Mouse (Mus musculus) spleen, adult 2 months (tissue): ENCODE results near the gene Rab3il1.

Experiments used
- CTCF ChIP-seq: fragments of 200-500 bp; IDR thresholded peaks from 2 replicates; pipeline ENCODE4 v1.5.1; 2011; ENCODE audit warnings: mild to moderate bottlenecking, inconsistent platforms; ENCODE audit not compliant: insufficient read depth, insufficient read length, insufficient replicate concordance; ENCODE audit errors: extremely low read depth
- POLR2A ChIP-seq: fragments of 200-500 bp; IDR thresholded peaks from 2 replicates; pipeline ENCODE4 v1.6.1; 2011; ENCODE audit warnings: low read depth, low read length, inconsistent platforms

DNA sequence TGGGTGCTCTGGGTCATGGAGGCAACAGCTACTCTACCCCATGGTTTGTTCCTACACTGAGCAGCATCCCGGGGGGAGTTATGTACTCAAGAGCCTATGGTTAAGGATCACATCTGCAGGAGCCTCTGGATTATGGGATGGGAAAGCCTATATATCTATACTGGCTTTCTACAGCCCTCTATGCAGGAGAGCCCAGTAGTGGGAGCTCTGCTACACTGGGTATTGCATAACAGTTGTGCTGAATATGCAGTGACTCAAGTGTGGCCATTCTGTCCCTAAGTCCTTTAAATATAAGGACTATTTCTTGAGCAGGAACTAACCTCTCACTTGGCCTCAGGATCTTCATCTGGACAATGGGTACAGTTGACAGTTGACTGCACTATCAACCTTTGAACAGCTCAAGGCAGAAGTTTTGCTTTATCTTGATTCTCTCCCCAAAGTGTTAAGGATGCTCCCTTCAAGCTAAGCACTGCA lies 56.9 kb downstream of the Rab3il1 start:
- TF ChIP-seq CTCF (no peak), POLR2A (no peak)
